Mouse (Mus musculus) E14TG2a.4 (cell line): ENCODE measurements around the gene Ugt1a7c.

ENCODE experiments used
- H3K27me3 ChIP-seq: 2 replicates; pipeline ENCODE4 v1.6.1; 2014; ENCODE audit warnings: low read length, control low read depth; ENCODE audit not compliant: insufficient read depth
- H3K36me3 ChIP-seq: 2 replicates; pipeline ENCODE4 v1.6.1; 2014; ENCODE audit warnings: low read length, control low read depth; ENCODE audit not compliant: insufficient read depth
- H3K4me1 ChIP-seq: replicated peaks from 2 replicates; pipeline ENCODE4 v1.6.1; 2014; ENCODE audit warnings: low read depth, low read length, control low read depth
- H3K4me3 ChIP-seq: replicated peaks from 2 replicates; pipeline ENCODE4 v1.5.1; 2014; ENCODE audit warnings: mild to moderate bottlenecking, low read length
- H3K9me3 ChIP-seq: 2 replicates; pipeline ENCODE4 v1.6.1; 2014; ENCODE audit warnings: low read length, control low read depth
- CTCF ChIP-seq: conservative IDR thresholded peaks from 2 replicates; pipeline ENCODE4 v1.5.1; 2014; ENCODE audit warnings: low read length
- NANOG ChIP-seq: IDR thresholded peaks from 2 replicates; pipeline ENCODE4 v1.6.1; 2014; ENCODE audit warnings: borderline replicate concordance, low read length, mixed read lengths
- POU5F1 ChIP-seq: IDR thresholded peaks from 2 replicates; pipeline ENCODE4 v1.6.1; 2014; ENCODE audit warnings: low read length, borderline replicate concordance

The Ugt1a7c gene

GRCm38 (mm10) chr1:88262255-88262654 is 167.4 kb downstream of the Ugt1a7c start:
- Histone ChIP-seq H3K36me3 (peaks cover 80% of the 10 kb centered on the region), H3K27me3 (peaks cover 11% of the 10 kb centered on the region), H3K4me1 (peaks cover 38% of the 10 kb centered on the region), H3K4me3 (no peak overlapping the region), H3K9me3 (peaks cover 71% of the 10 kb centered on the region)
- no peak for TF ChIP-seq NANOG
- TF ChIP-seq CTCF: no peak
- no peak for TF ChIP-seq POU5F1

- no peak for TF ChIP-seq NANOG
- TF ChIP-seq POU5F1: no peak
- no peak for TF ChIP-seq CTCF
- H3K36me3 ChIP-seq: peaks cover 88% of the 10 kb centered on the region
Observed at GRCm38 (mm10) chr1:88262961-88263360, 168.1 kb downstream of the Ugt1a7c start.

DNA sequence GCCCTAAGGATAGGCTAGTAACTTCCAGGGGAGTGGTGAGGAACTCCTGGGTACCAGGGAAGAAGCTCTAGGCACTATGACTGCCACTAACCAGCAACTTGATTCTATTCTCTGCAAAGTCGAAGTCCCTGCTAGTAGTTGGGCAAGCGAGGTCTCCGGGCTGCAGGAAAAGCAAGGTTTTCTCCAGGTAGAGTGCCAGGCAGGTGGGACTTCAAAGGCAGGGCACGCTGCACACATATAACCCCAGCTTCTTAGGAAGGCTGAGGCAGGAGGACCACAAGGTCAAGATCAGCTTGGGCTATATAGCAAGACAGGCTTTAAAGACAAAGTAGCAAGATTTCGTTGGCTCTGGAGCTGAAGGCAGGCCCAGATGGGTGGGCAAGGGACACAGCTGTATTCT is 168.9 kb downstream of the Ugt1a7c start:
- peaks cover 96% of the 10 kb centered on the region for H3K36me3 ChIP-seq
- H3K4me1 ChIP-seq: peaks cover 38% of the 10 kb centered on the region
- peaks cover 85% of the 10 kb centered on the region for H3K9me3 ChIP-seq
- H3K4me3 ChIP-seq: no peak overlapping the region
- H3K27me3 ChIP-seq: no peaks in the 10 kb centered on the region
- TF ChIP-seq POU5F1 (no peak), NANOG (no peak), CTCF (no peak)

More at GRCm38 (mm10) chr1:88262961-88263360, 168.1 kb downstream of the Ugt1a7c start:
- H3K4me3 ChIP-seq: no peak overlapping the region
- peaks cover 77% of the 10 kb centered on the region for H3K9me3 ChIP-seq
- H3K4me1 ChIP-seq: peaks cover 38% of the 10 kb centered on the region
- H3K27me3 ChIP-seq: peaks cover 5% of the 10 kb centered on the region

DNA sequence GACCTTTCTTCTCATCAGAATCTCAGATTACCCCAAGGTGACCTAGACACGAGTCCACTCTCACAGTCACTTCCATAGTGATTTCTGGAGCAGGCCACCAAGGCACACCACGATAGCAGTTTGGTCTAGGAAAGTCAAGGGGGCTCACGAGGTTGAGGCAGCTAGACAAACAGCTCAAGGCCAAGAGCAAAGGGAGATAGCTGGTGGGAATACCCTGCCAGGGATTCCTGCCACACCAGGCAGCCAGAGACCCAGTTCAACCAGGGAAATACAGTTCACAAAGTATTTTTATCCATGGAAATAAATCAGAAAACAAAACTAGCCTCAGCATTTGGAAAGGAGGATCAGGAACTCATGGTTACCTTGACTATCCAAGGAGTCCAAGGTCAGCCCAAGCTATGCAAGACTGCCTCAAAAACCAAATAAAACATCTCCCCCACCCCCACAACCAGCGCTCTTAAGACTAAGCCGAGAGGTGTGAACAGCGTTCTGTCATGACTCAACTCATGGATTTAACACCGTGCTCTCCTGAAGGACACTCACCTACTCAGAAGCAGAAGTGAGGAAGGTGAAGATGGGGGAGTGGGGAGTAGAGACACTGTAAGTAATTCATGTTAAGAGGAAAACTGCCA is 169.5 kb downstream of the Ugt1a7c start:
- Histone ChIP-seq H3K9me3 (peaks cover 88% of the 10 kb centered on the region), H3K4me1 (peaks cover 38% of the 10 kb centered on the region), H3K27me3 (no peaks in the 10 kb centered on the region), H3K4me3 (no peak overlapping the region), H3K36me3 (peaks cover 100% of the 10 kb centered on the region)
- no peak; the same call in 1 of the 2 replicates for TF ChIP-seq POU5F1
- no peak for TF ChIP-seq CTCF
- TF ChIP-seq NANOG: no peak

- Histone ChIP-seq H3K36me3 (peaks cover 100% of the 10 kb centered on the region), H3K4me1 (peaks cover 38% of the 10 kb centered on the region), H3K9me3 (peaks cover 88% of the 10 kb centered on the region), H3K4me3 (no peak overlapping the region), H3K27me3 (no peaks in the 10 kb centered on the region)
- no peak for TF ChIP-seq POU5F1
- no peak for TF ChIP-seq CTCF
- no peak for TF ChIP-seq NANOG
Observed at GRCm38 (mm10) chr1:88264869-88265240, 170.0 kb downstream of the Ugt1a7c start.

GRCm38 (mm10) chr1:88266123-88266522 is 171.3 kb downstream of the Ugt1a7c start:
- TF ChIP-seq CTCF (no peak), POU5F1 (no peak), NANOG (no peak)
- Histone ChIP-seq H3K4me3 (no peak overlapping the region), H3K36me3 (peaks cover 97% of the 10 kb centered on the region), H3K4me1 (peaks cover 31% of the 10 kb centered on the region), H3K9me3 (peaks cover 84% of the 10 kb centered on the region), H3K27me3 (no peaks in the 10 kb centered on the region)

GRCm38 (mm10) chr1:88267489-88267888 is 172.6 kb downstream of the Ugt1a7c start:
- Histone ChIP-seq H3K4me1 (peaks cover 28% of the 10 kb centered on the region), H3K9me3 (peaks cover 85% of the 10 kb centered on the region), H3K27me3 (no peaks in the 10 kb centered on the region), H3K4me3 (no peak overlapping the region), H3K36me3 (peaks cover 97% of the 10 kb centered on the region)
- TF ChIP-seq NANOG (no peak), CTCF (no peak), POU5F1 (no peak)

DNA sequence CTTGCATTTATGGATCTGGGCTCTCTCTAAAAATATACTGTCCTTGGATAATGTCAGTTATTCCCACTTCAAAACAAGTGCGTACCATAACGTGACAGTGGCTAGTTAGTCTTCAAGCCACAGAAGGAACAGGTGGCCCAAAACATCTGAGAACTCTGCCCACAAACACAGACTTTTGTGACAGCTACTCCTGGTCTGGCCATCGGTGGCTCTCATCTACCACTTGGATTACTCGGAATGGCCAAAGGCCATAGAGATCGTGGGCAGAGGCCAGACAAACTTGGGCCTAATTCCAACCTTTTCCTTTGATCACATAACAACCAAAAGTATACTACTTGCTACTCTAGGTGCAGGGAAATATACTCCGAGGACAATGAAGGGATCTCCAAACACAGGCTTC is 173.2 kb downstream of the Ugt1a7c start:
- no peaks in the 10 kb centered on the region for H3K27me3 ChIP-seq
- H3K4me3 ChIP-seq: no peak overlapping the region
- H3K9me3 ChIP-seq: peaks cover 91% of the 10 kb centered on the region
- TF ChIP-seq NANOG (no peak), CTCF (no peak), POU5F1 (no peak)
- peaks cover 28% of the 10 kb centered on the region for H3K4me1 ChIP-seq
- peaks cover 97% of the 10 kb centered on the region for H3K36me3 ChIP-seq
